14 mouse cellular contexts compared by ENCODE assay signal in genomic region chrX:152644827-152645226, GRCm38 (mm10).
DNase-seq lines count a peak whose midpoint lies in the region; ATAC-seq and TF ChIP-seq lines count a peak whose summit lies in the region.
"Had no signal": no experiment of that assay in that cellular context is flagged by ENCODE, and none has a peak within 500 bp of the region (broad histone marks: within the 10 kb centered on the region; RNA-seq: fewer than 3 reads in every experiment).

No protein-coding gene starts in this region.

- peaks cover 7% of the 10 kb centered on the region; the same call in 1 of the 2 replicates for H3K27me3 ChIP-seq in midbrain, embryonic 15.5 days (replicated peaks)
- peaks cover 6% of the 10 kb centered on the region; the same call in 1 of the 2 replicates for H3K27me3 ChIP-seq in midbrain, embryonic 14.5 days (ENCODE audit: control insufficient read depth, insufficient read depth, low read length)
- H3K27me3 ChIP-seq in hindbrain, postnatal 0 days (ENCODE audit: insufficient read depth, low read length), result no peaks in the 10 kb centered on the region; the same call in 1 of the 2 replicates

- no peak for TF ChIP-seq CTCF in hindbrain, postnatal 0 days (IDR thresholded peaks at IDR 0.05; ENCODE audit: low read depth)

- H3K4me3 ChIP-seq in midbrain, embryonic 15.5 days, result no peak overlapping the region
- no peak overlapping the region for H3K4me3 ChIP-seq in midbrain, embryonic 14.5 days (replicated peaks; ENCODE audit: low read depth, low read length)
- no peak overlapping the region for H3K4me3 ChIP-seq in hindbrain, postnatal 0 days (ENCODE audit: low read length)

- H3K9ac ChIP-seq in midbrain, embryonic 15.5 days, result no peak overlapping the region
- H3K9ac ChIP-seq in midbrain, embryonic 14.5 days (replicated peaks; ENCODE audit: low read length), result no peak overlapping the region
- no peak overlapping the region for H3K9ac ChIP-seq in hindbrain, postnatal 0 days (replicated peaks; ENCODE audit: low read length)
- H3K9ac ChIP-seq: liver, embryonic 14.5 days had no signal

- intact Hi-C loops in heart, postnatal 36 days (cut with DNase I), result no loop called here

- no peaks in the 10 kb centered on the region for H3K9me3 ChIP-seq in midbrain, embryonic 15.5 days
- H3K9me3 ChIP-seq in midbrain, embryonic 14.5 days (ENCODE audit: control insufficient read depth, low read length), result no peaks in the 10 kb centered on the region
- H3K9me3 ChIP-seq in hindbrain, postnatal 0 days (ENCODE audit: low read length), result no peaks in the 10 kb centered on the region

- 30% methylated on average over 4 of the region's 4 CpGs for WGBS in midbrain, embryonic 15.5 days
- 22% methylated on average over 4 of the region's 4 CpGs for WGBS in midbrain, embryonic 14.5 days
- 38% methylated on average over 4 of the region's 4 CpGs for WGBS in hindbrain, postnatal 0 days

- no peak for DNase-seq in midbrain, embryonic 14.5 days
- DNase-seq in embryo, embryonic 10.5 days (ENCODE audit: low spot score), result peak; percentile 41
- no peak for DNase-seq in hindbrain, postnatal 0 days (ENCODE audit: low spot score)
- peak; percentile 15 for DNase-seq in retina, postnatal 1 day
- no peak for DNase-seq in frontal cortex, postnatal 10 days (ENCODE audit: low spot score in 2 of 2)
- no peak for DNase-seq in heart, adult 9 months (ENCODE audit: low spot score in 2 of 2)
- no peak for DNase-seq in heart, postnatal 36 days
- DNase-seq: adrenal gland, adult 8-10 months; cerebellum, adult 8-10 months; kidney, postnatal 10 days; lung, postnatal 14 days had no signal

- H3K27ac ChIP-seq in midbrain, embryonic 15.5 days, result no peak overlapping the region
- no peak overlapping the region for H3K27ac ChIP-seq in midbrain, embryonic 14.5 days (replicated peaks; ENCODE audit: low read depth, low read length)
- no peak overlapping the region for H3K27ac ChIP-seq in hindbrain, postnatal 0 days
- H3K27ac ChIP-seq: liver, embryonic 14.5 days had no signal

- H3K4me1 ChIP-seq in midbrain, embryonic 15.5 days, result no peaks in the 10 kb centered on the region
- H3K4me1 ChIP-seq in midbrain, embryonic 14.5 days (ENCODE audit: control insufficient read depth, insufficient read depth, low read length), result no peaks in the 10 kb centered on the region
- no peaks in the 10 kb centered on the region for H3K4me1 ChIP-seq in hindbrain, postnatal 0 days (ENCODE audit: insufficient read depth, low read length)

- peak overlapping the region; percentile 40 for H3K4me2 ChIP-seq in midbrain, embryonic 15.5 days
- no peak overlapping the region; the same call in 1 of the 2 replicates for H3K4me2 ChIP-seq in midbrain, embryonic 14.5 days (ENCODE audit: low read length)
- peak overlapping the region; percentile 40 for H3K4me2 ChIP-seq in hindbrain, postnatal 0 days (ENCODE audit: low read depth, low read length)
- H3K4me2 ChIP-seq: heart, embryonic 11.5 days had no signal

- no peaks in the 10 kb centered on the region for H3K36me3 ChIP-seq in midbrain, embryonic 15.5 days (replicated peaks)
- H3K36me3 ChIP-seq in midbrain, embryonic 14.5 days (ENCODE audit: control insufficient read depth, insufficient read depth, low read length), result no peaks in the 10 kb centered on the region
- H3K36me3 ChIP-seq in hindbrain, postnatal 0 days (ENCODE audit: insufficient read depth, low read length), result no peaks in the 10 kb centered on the region

- ATAC-seq in midbrain, embryonic 15.5 days (replicated peaks), result no peak
- no peak for ATAC-seq in midbrain, embryonic 14.5 days (ENCODE audit: low FRiP score, low TSS enrichment)
- ATAC-seq in hindbrain, postnatal 0 days, result no peak

Comparison
In these comparisons a context has a peak if more than half of its experiments do, and no peak if none do; other contexts are left out.
1. DNase-seq: peak in embryo, embryonic 10.5 days (single experiment) and retina, postnatal 1 day (single experiment); none in midbrain, embryonic 14.5 days (single experiment), hindbrain, postnatal 0 days (single experiment), frontal cortex, postnatal 10 days (0 of 2), heart, adult 9 months (0 of 2) and heart, postnatal 36 days (0 of 2).